Mouse (Mus musculus): ENCODE results near the gene Loxl4. TPM values are rescaled to one million over a fixed set of nuclear protein-coding genes. Genes with fewer than 3 reads are reported as not detected.

Gene Loxl4
- total and polyA plus RNA-seq, 3 experiments: 0.03 to 0.04 TPM; not detected in 1

DNA sequence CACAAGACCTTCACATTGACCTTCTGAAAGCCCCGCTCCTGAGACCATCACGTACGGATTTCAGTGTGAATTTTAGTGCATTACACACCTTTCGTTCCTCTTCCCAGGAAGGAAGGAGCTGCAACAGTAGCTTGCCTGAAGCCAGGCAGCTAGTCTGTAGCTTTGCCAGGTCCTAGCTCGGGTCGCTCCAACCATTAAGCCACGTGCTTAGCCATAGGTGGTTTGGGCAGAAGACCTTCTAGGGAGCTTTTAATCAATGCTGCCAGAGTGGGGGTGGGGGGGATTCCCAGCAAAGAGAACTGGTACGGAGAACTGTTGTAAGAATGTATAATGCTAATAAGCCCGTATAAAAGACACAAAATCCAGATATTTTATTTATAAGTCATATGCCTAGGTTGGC, 27.6 kb upstream of the Loxl4 start:
- DNase-seq (ENCODE audit: low read depth, low spot score): no peak
- Histone ChIP-seq H3K79me2 (ENCODE audit: control insufficient read depth, insufficient read depth, low read length, poor library complexity) (no peaks in the 10 kb centered on the region), H3K4me3 (ENCODE audit: control insufficient read depth in 1 of 2, insufficient read depth in 1 of 2, low read depth in 2 of 2, low read length in 2 of 2) (no peak overlapping the region), H3K9ac (ENCODE audit: control insufficient read depth, low read depth, low read length, poor library complexity, severe bottlenecking) (no peak overlapping the region), H3K27me3 (ENCODE audit: control insufficient read depth in 1 of 2, insufficient read depth in 2 of 2, low read length in 2 of 2) (no peaks in the 10 kb centered on the region), H3K9me3 (replicated peaks; ENCODE audit: insufficient read depth, low read length) (no peaks in the 10 kb centered on the region), H3K4me1 (ENCODE audit: control insufficient read depth in 1 of 2, insufficient read depth in 2 of 2, low read length in 2 of 2) (no peaks in the 10 kb centered on the region), H3K27ac (ENCODE audit: control insufficient read depth, low read depth, low read length) (no peak overlapping the region), H3K36me3 (ENCODE audit: control insufficient read depth in 1 of 2, insufficient read depth in 2 of 2, low read length in 2 of 2) (no peaks in the 10 kb centered on the region)
- no peak for TF ChIP-seq CHD1 (IDR thresholded peaks at IDR 0.05; ENCODE audit: low read depth, low read length)
- no peak for TF ChIP-seq USF1 (IDR thresholded peaks at IDR 0.05; ENCODE audit: low read depth, low read length)
- no peak for TF ChIP-seq EP300 (IDR thresholded peaks at IDR 0.05; ENCODE audit: low read depth in 1 of 2, low read length in 2 of 2)
- TF ChIP-seq MAX (IDR thresholded peaks at IDR 0.05; ENCODE audit: low read length): no peak
- no peak for TF ChIP-seq MXI1 (IDR thresholded peaks at IDR 0.05; ENCODE audit: low read depth, low read length)
- no peak for TF ChIP-seq ZMIZ1 (IDR thresholded peaks at IDR 0.05; ENCODE audit: low read depth, low read length)
- TF ChIP-seq MEF2A (IDR thresholded peaks at IDR 0.05; ENCODE audit: extremely low read depth, insufficient replicate concordance, low read depth, low read length, poor library complexity, severe bottlenecking): no peak
- TF ChIP-seq ZKSCAN1 (IDR thresholded peaks at IDR 0.05; ENCODE audit: low read depth, low read length): no peak
- TF ChIP-seq NELFE (IDR thresholded peaks at IDR 0.05; ENCODE audit: low read depth, low read length): no peak
- TF ChIP-seq SMC3 (IDR thresholded peaks at IDR 0.05; ENCODE audit: low read depth, low read length): no peak

DNA sequence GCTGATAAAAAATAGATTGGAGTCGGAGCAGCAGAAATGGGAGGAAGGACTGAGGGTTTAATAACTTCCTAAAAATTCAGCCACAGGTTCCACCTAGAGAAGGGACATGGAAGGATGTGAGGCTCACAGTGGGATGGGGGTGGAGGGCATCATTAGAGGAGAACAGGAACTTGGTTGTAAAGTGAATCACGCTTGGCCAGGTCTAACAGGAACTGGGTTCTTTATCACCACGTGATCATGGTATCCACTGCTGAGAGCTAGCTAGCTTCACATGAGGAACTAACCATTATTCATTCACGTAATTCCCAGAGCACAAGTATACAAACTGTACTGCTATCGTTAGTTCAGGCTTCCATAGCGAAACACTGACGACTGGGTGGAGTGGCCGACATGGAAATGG, 26.9 kb upstream of the Loxl4 start:
- H3K27me3 ChIP-seq (ENCODE audit: control insufficient read depth in 1 of 2, insufficient read depth in 2 of 2, low read length in 2 of 2): no peaks in the 10 kb centered on the region
- no peak overlapping the region for H3K9ac ChIP-seq (ENCODE audit: control insufficient read depth, low read depth, low read length, poor library complexity, severe bottlenecking)
- TF ChIP-seq POLR2AphosphoS5 (IDR thresholded peaks at IDR 0.05; ENCODE audit: borderline replicate concordance, low read depth, low read length) (no peak), ZMIZ1 (IDR thresholded peaks at IDR 0.05; ENCODE audit: low read depth, low read length) (no peak), MAX (IDR thresholded peaks at IDR 0.05; ENCODE audit: low read length) (no peak), USF1 (IDR thresholded peaks at IDR 0.05; ENCODE audit: low read depth, low read length) (peak; percentile 70)
- H3K4me1 ChIP-seq (ENCODE audit: control insufficient read depth in 1 of 2, insufficient read depth in 2 of 2, low read length in 2 of 2): no peaks in the 10 kb centered on the region
- DNase-seq (ENCODE audit: low read depth, low spot score): peak; percentile 33
- H3K79me2 ChIP-seq (ENCODE audit: control insufficient read depth, insufficient read depth, low read length, poor library complexity): no peaks in the 10 kb centered on the region
- H3K4me3 ChIP-seq (ENCODE audit: control insufficient read depth in 1 of 2, insufficient read depth in 1 of 2, low read depth in 2 of 2, low read length in 2 of 2): no peak overlapping the region
- H3K36me3 ChIP-seq (ENCODE audit: control insufficient read depth in 1 of 2, insufficient read depth in 2 of 2, low read length in 2 of 2): no peaks in the 10 kb centered on the region
- no peaks in the 10 kb centered on the region for H3K9me3 ChIP-seq (replicated peaks; ENCODE audit: insufficient read depth, low read length)
- H3K27ac ChIP-seq (ENCODE audit: control insufficient read depth, low read depth, low read length): no peak overlapping the region

DNA sequence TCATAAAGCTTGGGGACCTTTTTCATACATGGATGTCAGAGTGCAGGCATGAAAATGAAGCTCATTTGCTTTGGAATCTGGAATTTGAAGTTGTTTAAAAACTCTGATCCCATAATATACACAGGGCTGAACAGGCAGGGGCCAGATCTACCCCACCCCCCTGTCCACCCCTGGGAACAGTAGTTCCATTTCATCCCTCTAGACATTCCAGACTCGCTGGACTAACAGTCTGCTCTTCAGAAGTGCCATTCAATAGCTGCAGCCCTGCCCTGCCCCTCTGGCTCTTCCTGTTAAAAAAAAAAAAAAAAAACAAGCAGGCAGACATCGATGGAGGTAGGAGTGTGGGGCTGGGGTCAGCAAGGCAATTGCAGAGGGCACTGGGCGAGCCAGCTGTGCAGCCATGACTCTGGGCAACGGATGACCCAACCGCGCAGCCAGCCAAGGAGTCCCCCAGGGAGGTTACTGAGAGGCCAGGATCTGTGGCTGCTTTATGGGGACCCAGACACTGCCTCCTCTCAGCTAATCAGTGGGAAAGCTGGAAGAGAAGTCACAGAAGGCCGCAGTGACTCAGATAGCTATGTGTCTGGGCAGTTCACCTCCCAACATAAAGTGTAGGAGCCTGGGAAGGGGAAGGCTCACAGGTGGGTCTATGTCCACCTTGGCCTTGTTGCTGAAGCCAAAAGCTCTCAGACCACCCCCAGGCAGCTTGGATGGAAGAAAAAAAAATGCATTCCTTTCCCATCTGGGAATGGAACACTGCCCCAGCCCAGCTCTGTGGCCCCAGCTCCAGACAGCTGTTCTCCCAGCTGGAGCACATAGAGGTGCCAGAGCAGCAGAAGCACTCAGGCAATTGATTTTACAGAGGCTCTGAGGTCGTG, 26.2 kb upstream of the Loxl4 start:
- Histone ChIP-seq H3K4me1 (ENCODE audit: control insufficient read depth in 1 of 2, insufficient read depth in 2 of 2, low read length in 2 of 2) (no peaks in the 10 kb centered on the region), H3K4me3 (ENCODE audit: control insufficient read depth in 1 of 2, insufficient read depth in 1 of 2, low read depth in 2 of 2, low read length in 2 of 2) (no peak overlapping the region), H3K9ac (ENCODE audit: control insufficient read depth, low read depth, low read length, poor library complexity, severe bottlenecking) (no peak overlapping the region)

More for the DNA sequence above, 26.2 kb upstream of the Loxl4 start:
- no peak for TF ChIP-seq KAT2A (conservative IDR thresholded peaks at IDR 0.05; ENCODE audit: low read depth, low read length)
- no peak for TF ChIP-seq SMC3 (IDR thresholded peaks at IDR 0.05; ENCODE audit: low read depth, low read length)
- no peak for TF ChIP-seq EP300 (IDR thresholded peaks at IDR 0.05; ENCODE audit: low read depth in 1 of 2, low read length in 2 of 2)
- no peak for TF ChIP-seq MAX (IDR thresholded peaks at IDR 0.05; ENCODE audit: low read length)
- no peak for TF ChIP-seq GATA1 (IDR thresholded peaks at IDR 0.05; ENCODE audit: low read depth, low read length)
- no peak for TF ChIP-seq UBTF (IDR thresholded peaks at IDR 0.05; ENCODE audit: borderline replicate concordance, insufficient read depth, low read depth, low read length)
- TF ChIP-seq RCOR1 (IDR thresholded peaks at IDR 0.05; ENCODE audit: low read depth, low read length): no peak
- TF ChIP-seq NRF1 (IDR thresholded peaks at IDR 0.05; ENCODE audit: insufficient read depth, low read depth, low read length, poor library complexity, severe bottlenecking): no peak
- Histone ChIP-seq H3K79me2 (ENCODE audit: control insufficient read depth, insufficient read depth, low read length, poor library complexity) (no peaks in the 10 kb centered on the region), H3K27ac (ENCODE audit: control insufficient read depth, low read depth, low read length) (no peak overlapping the region), H3K27me3 (ENCODE audit: control insufficient read depth in 1 of 2, insufficient read depth in 2 of 2, low read length in 2 of 2) (no peaks in the 10 kb centered on the region), H3K9me3 (replicated peaks; ENCODE audit: insufficient read depth, low read length) (no peaks in the 10 kb centered on the region), H3K36me3 (ENCODE audit: control insufficient read depth in 1 of 2, insufficient read depth in 2 of 2, low read length in 2 of 2) (no peaks in the 10 kb centered on the region)
- DNase-seq (ENCODE audit: low read depth, low spot score): no peak

Data from MEL (cell line).